Mouse (Mus musculus) CH12.LX (cell line): Measurements from ENCODE around the gene Ptgis. TPM values are rescaled to one million over a fixed set of nuclear protein-coding genes. Genes with fewer than 3 reads are reported as not detected.

Experiments
- DNase-seq: peaks from one replicate; pipeline ENCODE4 v3.0.0-alpha.2; 2013; ENCODE audit errors: extremely low read depth
- H3K27ac ChIP-seq: 2 replicates; pipeline ENCODE4 v1.5.1; 2012; ENCODE audit warnings: low read depth, mild to moderate bottlenecking, control low read depth, moderate library complexity; ENCODE audit not compliant: insufficient read depth
- H3K27me3 ChIP-seq: replicated peaks from 2 replicates; pipeline ENCODE3; 2012; ENCODE audit warnings: inconsistent platforms
- H3K36me3 ChIP-seq, 2 experiments: replicated peaks in 1 of 2; 2 replicates each; pipeline versions ENCODE3 to v1.6.1; 2012; ENCODE audit warnings: inconsistent platforms in 1 of 2, low read length in 1 of 2, mild to moderate bottlenecking in 1 of 2, mixed read lengths in 1 of 2, moderate library complexity in 1 of 2; ENCODE audit not compliant: control insufficient read depth in 1 of 2, insufficient read depth in 1 of 2
- H3K4me1 ChIP-seq, 2 experiments: 2 replicates each; pipeline ENCODE4 v1.6.1; 2012; ENCODE audit warnings: inconsistent platforms in 1 of 2, moderate library complexity in 1 of 2; ENCODE audit not compliant: insufficient read depth in 2 of 2, control insufficient read depth in 1 of 2
- H3K4me2 ChIP-seq: 2 replicates; pipeline ENCODE4 v1.6.1; 2012; ENCODE audit warnings: low read depth, mild to moderate bottlenecking, control low read depth; ENCODE audit not compliant: poor library complexity, insufficient read depth, severe bottlenecking
- H3K4me3 ChIP-seq, 3 experiments: fragments of 150-350 bp in 1 of 3; sonication (generic) in 1 of 3; replicated peaks in 1 of 3; 2 replicates each; pipeline versions ENCODE3 to v1.5.1; 2011 to 2012; ENCODE audit warnings: low read depth in 2 of 3, low read length in 2 of 3, mild to moderate bottlenecking in 2 of 3, moderate library complexity in 2 of 3, control low read depth in 1 of 3, improper control_type of control experiment in 1 of 3, inconsistent platforms in 1 of 3, mixed read lengths in 1 of 3; ENCODE audit not compliant: poor library complexity in 1 of 3
- H3K79me2 ChIP-seq: replicated peaks from 2 replicates; pipeline ENCODE4 v1.6.1; 2012; ENCODE audit warnings: mild to moderate bottlenecking, moderate library complexity; ENCODE audit not compliant: control insufficient read depth, poor library complexity, insufficient read depth, severe bottlenecking; ENCODE audit errors: extremely low read depth
- H3K9ac ChIP-seq: 2 replicates; pipeline ENCODE4 v1.6.1; 2012; ENCODE audit warnings: low read depth, mild to moderate bottlenecking, control low read depth, moderate library complexity; ENCODE audit not compliant: insufficient read depth
- H3K9me3 ChIP-seq: replicated peaks from 2 replicates; pipeline ENCODE3; 2012; ENCODE audit warnings: low read length, inconsistent platforms, mixed read lengths
- CTCF ChIP-seq, 2 experiments: IDR thresholded peaks in 1 of 2; conservative IDR thresholded peaks in 1 of 2; 2 replicates each; pipeline ENCODE4 v1.5.1; 2011 to 2012; ENCODE audit warnings: low read depth in 2 of 2, low read length in 2 of 2, improper control_type of control experiment in 1 of 2, inconsistent platforms in 1 of 2, mild to moderate bottlenecking in 1 of 2, moderate library complexity in 1 of 2
- ELF1 ChIP-seq: IDR thresholded peaks from 2 replicates; pipeline ENCODE4 v1.6.1; 2014; ENCODE audit warnings: low read depth, mild to moderate bottlenecking, inconsistent platforms, low read length, improper control_type of control experiment
- IRF4 ChIP-seq: IDR thresholded peaks from 2 replicates; pipeline ENCODE4 v1.6.1; 2014; ENCODE audit warnings: low read depth, mild to moderate bottlenecking, inconsistent platforms, low read length, improper control_type of control experiment
- KAT2A ChIP-seq: IDR thresholded peaks from 2 replicates; pipeline ENCODE4 v1.6.1; 2012; ENCODE audit warnings: low read length, improper control_type of control experiment, inconsistent platforms; ENCODE audit not compliant: insufficient replicate concordance
- MAZ ChIP-seq: IDR thresholded peaks from 2 replicates; pipeline ENCODE4 v1.6.1; 2012; ENCODE audit warnings: low read depth, mild to moderate bottlenecking, inconsistent platforms, low read length, improper control_type of control experiment, moderate library complexity
- POLR2AphosphoS2 ChIP-seq: IDR thresholded peaks from 2 replicates; pipeline ENCODE4 v1.6.1; 2011; ENCODE audit warnings: low read depth, low read length, improper control_type of control experiment
- RCOR1 ChIP-seq: conservative IDR thresholded peaks from 2 replicates; pipeline ENCODE4 v1.6.1; 2012; ENCODE audit warnings: low read depth, mild to moderate bottlenecking, inconsistent platforms, low read length, improper control_type of control experiment
- TBP ChIP-seq: conservative IDR thresholded peaks from 2 replicates; pipeline ENCODE4 v1.6.1; 2011; ENCODE audit warnings: low read depth, low read length, improper control_type of control experiment
- UBTF ChIP-seq: IDR thresholded peaks from 2 replicates; pipeline ENCODE4 v1.6.1; 2012; ENCODE audit warnings: low read depth, mild to moderate bottlenecking, inconsistent platforms, low read length, improper control_type of control experiment, moderate library complexity
- ZC3H11A ChIP-seq: IDR thresholded peaks from 2 replicates; pipeline ENCODE4 v1.6.1; 2012; ENCODE audit warnings: low read depth, mild to moderate bottlenecking, inconsistent platforms, low read length, improper control_type of control experiment
- ZKSCAN1 ChIP-seq: IDR thresholded peaks from 2 replicates; pipeline ENCODE4 v1.6.1; 2012; ENCODE audit warnings: low read depth, inconsistent platforms, low read length, improper control_type of control experiment, borderline replicate concordance
- ZMIZ1 ChIP-seq: IDR thresholded peaks from 2 replicates; pipeline ENCODE4 v1.6.1; 2012; ENCODE audit warnings: low read depth, mild to moderate bottlenecking, inconsistent platforms, low read length, improper control_type of control experiment
- dilution Hi-C: fragments of 300-500 bp; cut with MboI; formaldehyde crosslinking; loops from 2 replicates; pipeline ENCODE4 v1.14.3; 2020; ENCODE audit warnings: low sequenced_read_pairs; ENCODE audit not compliant: extremely low pct_unique_long_range_greater_than_20kb, extremely low pct_ligation_motif_present
- in situ Hi-C: fragments of 300-500 bp; cut with MboI; formaldehyde crosslinking; loops from 3 replicates; pipeline ENCODE4 v1.14.3; 2019; ENCODE audit warnings: low sequenced_read_pairs, low pct_ligation_motif_present, low pct_unique_long_range_greater_than_20kb, mixed read lengths
- polyA plus RNA-seq: library from polyadenylated mRNA; unstranded; fragments of >175 nt; gene quantifications from 2 replicates; pipeline ENCODE4 v1.2.1, GENCODE M21; 2012; ENCODE audit warnings: low read depth; ENCODE audit not compliant: insufficient read length
- total RNA-seq, 2 experiments: library from RNA; depleted of rRNA; stranded (reverse); fragments of 300-350 nt in 1 of 2; fragments of >200 nt in 1 of 2; gene quantifications; 2 replicates each; pipeline ENCODE4 v1.2.3; 2012 to 2014

The Ptgis gene
- total and polyA plus RNA-seq, 3 experiments: 7.0 to 15.9 (median 13.4) TPM

DNA sequence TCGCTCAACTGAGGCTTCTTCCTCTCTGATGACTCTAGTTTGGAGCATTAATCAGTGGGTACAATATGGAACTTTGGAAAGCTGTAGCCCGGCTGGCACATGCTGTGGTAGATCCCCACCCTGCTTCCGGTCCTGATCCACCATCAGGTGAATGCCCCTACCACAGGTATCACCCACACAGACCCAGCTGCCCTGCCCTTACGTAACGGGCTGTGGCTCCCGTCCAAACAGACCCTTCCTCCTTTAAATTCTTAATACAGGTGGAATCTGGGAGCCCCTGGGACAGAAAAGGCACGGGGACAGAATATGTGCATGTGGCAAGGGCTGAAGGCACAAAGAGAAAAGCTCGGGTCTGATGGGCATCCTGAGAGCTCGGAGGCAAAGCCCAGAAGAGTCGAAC lies 35.5 kb upstream of the Ptgis start:
- Histone ChIP-seq H3K4me1 (peaks cover 5 to 23% of the 10 kb centered on the region in 2 experiments; a peak in 3 of 4 replicates), H3K27me3 (peaks cover 11% of the 10 kb centered on the region), H3K27ac (no peak overlapping the region), H3K79me2 (no peaks in the 10 kb centered on the region), H3K9me3 (no peaks in the 10 kb centered on the region), H3K9ac (no peak overlapping the region), H3K36me3 (no peaks in the 10 kb centered on the region), H3K4me2 (no peak overlapping the region), H3K4me3 (no peak overlapping the region)
- DNase-seq: no peak
- no peak for TF ChIP-seq ELF1
- TF ChIP-seq ZMIZ1: no peak
- TF ChIP-seq CTCF (conservative IDR thresholded peaks at IDR 0.05 in 1 of 2, IDR thresholded peaks at IDR 0.05 in 1 of 2; ENCODE audit: low read depth in 2 of 2, low read length in 2 of 2): no peak
- TF ChIP-seq KAT2A: no peak
- no peak for TF ChIP-seq TBP
- TF ChIP-seq RCOR1: no peak
- no peak for TF ChIP-seq ZC3H11A
- TF ChIP-seq UBTF: no peak
- in situ Hi-C loops (loop anchor here (5.0 to 25.0 kb wide), 2 partner anchors 54 to 136 kb away; partner anchors contain the start of gene Slc9a8), dilution Hi-C loops (no loop called here)

- no peak overlapping the region for H3K9ac ChIP-seq
- in situ Hi-C loops: loop anchor here (5.0 to 25.0 kb wide), 2 partner anchors 53 to 137 kb away; partner anchors contain the start of gene Slc9a8
- H3K27me3 ChIP-seq: peaks cover 8% of the 10 kb centered on the region
- H3K27ac ChIP-seq: no peak overlapping the region
- no peaks in the 10 kb centered on the region for H3K36me3 ChIP-seq
- dilution Hi-C loops: no loop called here
- TF ChIP-seq CTCF (conservative IDR thresholded peaks at IDR 0.05 in 1 of 2, IDR thresholded peaks at IDR 0.05 in 1 of 2; ENCODE audit: low read depth in 2 of 2, low read length in 2 of 2): no peak
- no peak for TF ChIP-seq MAZ
- TF ChIP-seq, all 38 proteins: peak for 0
- H3K9me3 ChIP-seq: no peaks in the 10 kb centered on the region
- no peaks in the 10 kb centered on the region for H3K79me2 ChIP-seq
- peaks cover 0 to 20% of the 10 kb centered on the region in 2 experiments; a peak in 3 of 4 replicates for H3K4me1 ChIP-seq
- no peak overlapping the region for H3K4me3 ChIP-seq
- no peak overlapping the region for H3K4me2 ChIP-seq
- no peak for DNase-seq
Observed at GRCm38 (mm10) chr2:167274713-167275465, 34.5 kb upstream of the Ptgis start.

GRCm38 (mm10) chr2:167273206-167273740 lies 32.9 kb upstream of the Ptgis start:
- Histone ChIP-seq H3K27ac (no peak overlapping the region), H3K36me3 (no peaks in the 10 kb centered on the region), H3K9ac (no peak overlapping the region), H3K27me3 (peaks cover 4% of the 10 kb centered on the region), H3K4me2 (no peak overlapping the region), H3K9me3 (no peaks in the 10 kb centered on the region), H3K79me2 (no peaks in the 10 kb centered on the region), H3K4me3 (no peak overlapping the region), H3K4me1 (peaks cover 5 to 19% of the 10 kb centered on the region in 2 experiments)
- in situ Hi-C loops: no loop called here
- no peak for DNase-seq
- dilution Hi-C loops: no loop called here
- no peak for TF ChIP-seq POLR2AphosphoS2
- TF ChIP-seq ZKSCAN1: no peak
- TF ChIP-seq MAZ: no peak
- TF ChIP-seq IRF4: no peak
- TF ChIP-seq ZC3H11A: no peak
